Mouse (Mus musculus) erythroblast, embryonic 14.5 days (primary cell): ENCODE results near the gene Sh3kbp1.

Experiments used
- GATA1 ChIP-seq: IDR thresholded peaks from 2 replicates; pipeline ENCODE4 v1.6.1; 2012; ENCODE audit warnings: low read length, inconsistent platforms, mixed read lengths
- TAL1 ChIP-seq: IDR thresholded peaks from 3 replicates; pipeline ENCODE4 v1.6.1; 2012; ENCODE audit warnings: low read length, inconsistent platforms, mixed read lengths

DNA sequence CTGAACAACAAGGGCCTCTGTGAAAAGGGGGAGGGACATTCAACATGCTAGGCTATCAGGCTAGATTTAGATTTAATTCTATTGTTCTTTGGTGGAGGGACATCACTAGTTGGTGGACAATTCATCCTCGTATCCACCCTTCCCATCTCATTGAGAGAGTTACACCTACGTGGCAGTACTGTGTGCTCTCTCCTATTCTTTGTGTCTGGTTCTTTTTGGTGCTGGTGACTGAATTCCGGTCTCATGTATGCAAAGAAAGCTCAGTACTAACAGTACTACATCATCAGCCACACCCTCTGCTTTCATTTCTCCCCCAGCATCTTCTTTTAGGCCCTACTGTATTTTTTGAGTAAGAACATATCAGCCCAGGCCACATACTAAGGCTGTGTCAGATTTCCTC is 105.8 kb downstream of the Sh3kbp1 start:
- no peak for TF ChIP-seq GATA1
- no peak for TF ChIP-seq TAL1
